Mouse (Mus musculus): ENCODE data around the gene Rbms3.

Rbms3 gene

DNA sequence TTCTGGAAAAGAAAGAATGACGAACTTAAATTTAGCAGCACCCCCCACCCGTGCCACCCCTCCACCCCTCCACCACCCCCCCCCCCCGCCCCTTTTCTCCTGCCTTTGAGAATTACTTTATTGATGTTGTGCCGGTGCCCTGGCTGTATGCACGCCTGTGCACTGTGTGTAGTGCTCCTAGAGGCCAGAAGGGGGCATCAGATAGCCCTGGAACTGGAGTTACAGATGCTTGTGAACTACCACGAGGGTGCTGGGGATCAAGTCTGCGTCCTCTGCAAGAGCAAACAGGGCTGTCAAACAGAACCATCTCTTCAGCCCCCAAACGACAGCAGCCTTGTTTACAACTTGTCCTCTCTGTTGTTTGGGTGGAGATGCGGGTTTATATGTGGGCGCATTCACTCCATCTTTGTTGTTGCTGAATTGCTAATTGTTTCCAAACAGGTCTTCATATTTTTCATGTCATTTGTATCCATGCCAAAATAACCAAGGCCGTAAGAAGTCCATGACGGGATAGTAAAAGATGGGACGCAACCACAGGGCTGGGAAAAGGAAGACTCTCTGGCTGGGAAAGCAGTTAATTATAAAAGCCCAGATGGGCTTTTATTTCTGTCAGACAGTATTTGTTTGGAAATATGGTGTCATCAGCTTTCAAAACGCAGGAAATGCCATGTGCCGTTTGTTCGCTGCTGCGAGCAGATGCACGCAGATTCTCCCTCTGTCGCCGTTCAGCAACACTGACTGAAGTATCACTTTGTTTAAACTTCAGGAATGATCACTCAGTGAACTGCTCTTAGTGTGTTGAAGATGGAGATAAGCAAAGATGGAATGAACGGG is 652.9 kb downstream of the Rbms3 start:
- DNase-seq (ENCODE audit: low spot score in 2 of 2) = no peak

DNA sequence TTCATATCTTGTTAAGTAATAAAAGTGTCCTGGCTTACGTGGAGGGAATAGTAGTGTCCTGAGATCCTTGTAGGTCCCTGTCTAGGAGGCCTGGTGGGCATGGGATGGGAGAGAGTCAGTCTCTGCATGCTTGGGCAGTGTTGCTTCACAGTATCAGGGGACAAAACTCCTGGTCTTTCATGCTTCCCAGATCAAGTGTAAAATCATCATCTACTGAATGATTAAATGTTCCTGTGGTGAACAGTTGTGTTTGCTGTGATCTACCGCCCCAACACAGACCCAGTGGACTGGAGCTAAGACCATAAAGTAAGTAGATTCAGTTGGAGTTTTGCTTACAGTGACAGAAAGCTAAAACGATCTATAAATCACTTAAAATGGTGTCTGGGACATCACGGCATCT is 654.4 kb downstream of the Rbms3 start:
- no peak for DNase-seq (ENCODE audit: low spot score in 2 of 2)

DNA sequence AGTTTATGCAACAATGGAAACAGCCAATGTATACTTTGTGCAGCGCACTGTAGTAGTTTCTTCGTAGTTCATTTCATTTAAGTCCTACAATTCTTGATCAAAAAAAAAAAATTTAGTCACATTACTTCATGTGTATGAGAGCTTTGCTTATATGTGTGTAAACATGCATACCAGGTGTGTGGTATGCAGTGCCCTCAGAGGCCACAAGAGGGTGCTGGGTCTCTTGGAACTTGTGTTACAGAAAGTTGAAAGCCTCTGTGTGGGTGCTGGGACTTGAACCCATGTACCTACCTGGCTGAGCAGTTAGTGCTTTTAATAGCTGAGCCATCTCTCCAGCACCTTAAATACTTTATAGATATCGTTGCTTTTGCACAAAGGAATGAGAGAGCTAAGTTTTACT is 655.6 kb downstream of the Rbms3 start:
- no peak for DNase-seq (ENCODE audit: low spot score in 2 of 2)

DNA sequence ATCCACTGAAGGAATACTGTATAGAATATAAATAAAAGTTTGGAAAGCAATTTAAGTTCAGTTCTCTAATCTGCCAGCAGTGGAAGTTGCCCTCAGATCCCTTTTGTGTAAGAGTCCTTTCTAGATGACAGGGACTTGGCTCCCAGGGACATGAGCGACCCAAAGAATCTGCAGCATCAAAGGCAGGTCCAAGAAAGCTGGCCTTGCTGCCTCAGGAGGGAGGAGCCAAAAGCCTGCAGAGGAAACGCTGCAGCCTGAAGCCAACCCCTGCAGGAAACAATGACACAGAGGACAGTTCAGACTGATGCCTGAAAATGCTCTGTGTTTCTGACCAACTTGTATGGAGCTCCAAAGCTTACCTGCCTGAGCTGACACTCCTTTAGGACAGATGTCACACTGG is 656.1 kb downstream of the Rbms3 start:
- DNase-seq (ENCODE audit: low spot score in 2 of 2) = no peak

DNA sequence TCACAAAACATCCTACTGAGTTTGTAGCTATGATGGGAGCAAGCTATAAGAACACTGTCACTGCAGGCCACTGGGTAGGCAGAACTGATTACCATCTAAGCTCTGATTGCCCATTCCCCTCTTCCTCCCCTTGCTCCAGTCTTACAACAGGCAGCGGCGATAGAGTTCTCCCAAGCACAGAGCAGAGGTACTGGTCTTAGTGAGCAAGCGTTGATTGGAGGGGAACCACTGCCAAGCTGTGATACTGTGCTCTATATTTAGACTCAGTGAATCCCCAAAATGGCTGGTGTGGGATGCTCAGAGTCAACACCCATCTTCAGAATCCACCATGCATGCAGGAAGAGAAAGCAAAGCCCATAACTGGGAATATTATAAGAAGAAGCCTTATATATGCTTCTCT is 662.4 kb downstream of the Rbms3 start:
- no peak for DNase-seq (ENCODE audit: low spot score in 2 of 2)

DNA sequence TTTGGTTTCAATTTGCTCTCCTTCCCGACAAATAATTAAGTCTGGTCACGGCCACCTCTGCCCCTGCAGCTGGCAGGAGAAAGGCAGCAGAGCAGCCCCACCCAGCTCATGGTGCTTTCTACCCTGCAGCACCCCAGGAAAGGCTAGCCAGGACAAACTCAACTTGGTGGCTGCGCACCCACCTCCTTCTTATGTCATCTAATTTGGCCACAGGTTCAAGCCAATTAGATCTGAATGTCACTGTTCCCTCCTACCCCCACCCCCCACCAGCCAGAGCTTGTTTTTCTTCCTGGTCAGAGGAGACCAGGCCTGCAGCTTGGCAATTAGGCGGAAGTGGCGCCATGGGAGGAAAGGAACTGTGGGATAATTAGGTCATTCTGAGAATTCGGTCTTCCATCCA is 664.0 kb downstream of the Rbms3 start:
- DNase-seq (ENCODE audit: low spot score in 2 of 2) = no peak

DNA sequence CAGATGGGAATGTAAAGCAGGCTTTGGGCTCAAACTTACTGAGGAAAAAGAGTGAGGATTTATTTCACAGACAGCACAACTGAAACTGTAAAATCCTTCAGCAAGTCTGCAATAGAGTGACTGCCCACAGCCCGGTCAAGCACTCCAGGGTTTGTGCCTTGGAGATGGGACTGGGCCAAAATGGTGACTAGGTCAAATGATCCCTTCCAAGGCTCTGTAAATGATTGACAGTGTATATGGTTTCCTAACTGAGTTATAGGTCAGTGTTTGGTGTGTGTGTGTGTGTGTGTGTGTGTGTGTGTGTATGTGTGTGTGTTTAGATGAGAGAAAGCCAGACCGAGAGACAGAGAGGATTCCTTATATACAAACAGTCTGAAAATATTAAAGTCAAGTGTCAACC is 673.6 kb downstream of the Rbms3 start:
- DNase-seq (ENCODE audit: low spot score in 2 of 2) = no peak

DNA sequence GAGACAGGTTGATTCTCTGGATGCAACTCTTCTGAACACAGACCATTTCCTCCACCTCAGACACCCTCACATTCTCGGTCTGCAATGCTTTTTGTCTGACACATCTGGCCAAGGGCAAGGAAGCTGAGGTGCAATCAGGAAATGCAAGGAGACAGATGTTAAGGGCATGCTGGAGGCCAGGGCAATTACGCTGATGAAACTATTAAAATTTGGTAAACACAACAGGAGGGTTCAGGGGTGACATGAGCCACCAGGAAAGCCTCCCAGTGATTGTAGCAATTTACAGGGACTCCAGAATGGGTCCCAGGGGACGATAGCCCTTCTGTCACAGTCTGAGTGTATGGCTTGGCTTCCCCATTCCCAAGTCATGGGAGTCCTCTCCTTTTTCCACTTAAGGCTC is 681.5 kb downstream of the Rbms3 start:
- DNase-seq (ENCODE audit: low spot score in 2 of 2) = no peak

DNA sequence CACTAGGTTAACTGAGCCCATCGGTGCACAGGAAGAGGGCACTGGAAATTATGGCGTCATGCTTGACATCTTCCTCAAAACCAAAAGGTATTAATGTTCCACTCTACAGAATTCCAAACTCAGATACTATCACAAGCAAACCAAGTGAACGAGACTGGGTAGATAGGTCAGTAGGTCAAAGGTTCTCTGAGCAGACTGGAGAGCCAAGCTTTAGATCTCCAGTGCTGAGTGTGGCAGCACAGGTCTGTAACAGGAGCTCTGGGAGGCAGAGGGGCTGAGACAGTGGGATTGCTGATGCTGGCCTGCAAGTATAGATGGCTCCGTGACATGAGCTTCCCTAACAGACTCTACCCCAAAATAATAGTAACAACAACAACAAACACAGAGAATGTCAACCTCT is 682.3 kb downstream of the Rbms3 start:
- no peak for DNase-seq (ENCODE audit: low spot score in 2 of 2)

DNA sequence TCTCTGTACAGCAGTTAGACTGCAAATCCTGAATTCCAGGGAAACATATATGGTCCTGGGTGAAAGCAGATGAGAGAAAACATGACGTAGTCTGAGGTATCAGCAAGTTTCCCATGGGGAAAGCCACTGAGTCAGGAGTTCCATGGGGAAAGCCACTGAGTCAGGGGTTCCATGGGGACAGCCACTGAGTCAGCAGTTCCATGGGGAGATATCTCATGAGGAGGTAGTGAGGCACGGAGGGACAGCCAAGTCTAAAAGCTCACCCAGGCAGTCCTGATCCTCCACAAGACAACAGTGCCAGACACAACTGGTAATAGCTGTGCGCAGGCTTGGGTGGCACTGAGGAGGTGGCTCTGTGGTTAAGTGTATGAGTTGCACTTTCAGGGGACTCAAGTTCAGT is 682.9 kb downstream of the Rbms3 start:
- no peak for DNase-seq (ENCODE audit: low spot score in 2 of 2)

DNA sequence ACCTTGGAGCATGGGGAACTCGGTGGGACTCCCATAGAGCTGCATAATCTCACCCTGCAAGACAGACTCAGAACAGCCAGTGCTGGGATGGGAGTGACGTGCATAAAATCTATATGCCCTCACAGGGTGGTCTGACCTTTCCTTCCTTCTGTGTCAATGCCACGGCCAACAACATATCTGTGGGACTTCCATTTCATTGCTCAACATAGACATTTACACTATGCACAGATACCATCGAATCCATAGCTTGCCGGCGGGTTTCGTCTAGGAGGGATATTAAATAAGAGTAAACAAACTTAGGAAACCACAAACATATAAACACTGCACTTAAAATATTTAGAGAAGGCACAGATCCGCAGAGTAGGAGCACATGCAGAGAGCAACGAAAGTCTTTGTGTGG is 684.0 kb downstream of the Rbms3 start:
- DNase-seq (ENCODE audit: low spot score in 2 of 2) = no peak

DNA sequence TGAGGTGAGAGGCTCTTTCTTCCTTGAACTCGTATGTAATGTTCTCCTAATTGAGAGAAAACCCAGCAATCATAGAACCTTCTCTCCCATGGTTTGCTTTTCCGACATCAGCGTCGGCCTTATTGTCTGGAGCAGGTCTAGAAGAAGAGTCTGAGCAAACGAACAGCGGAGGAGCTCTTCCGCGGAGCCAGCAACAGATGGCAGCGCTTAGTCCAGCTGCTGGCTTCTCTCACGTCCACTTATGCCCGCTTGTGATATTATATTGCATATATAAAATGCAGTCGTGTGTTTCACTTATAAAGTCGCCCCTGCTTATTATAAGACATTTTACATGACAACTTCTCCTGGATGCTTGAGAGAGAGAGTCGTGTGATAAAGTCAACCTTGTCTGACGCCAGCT is 685.8 kb downstream of the Rbms3 start:
- no peak for DNase-seq (ENCODE audit: low spot score in 2 of 2)

DNA sequence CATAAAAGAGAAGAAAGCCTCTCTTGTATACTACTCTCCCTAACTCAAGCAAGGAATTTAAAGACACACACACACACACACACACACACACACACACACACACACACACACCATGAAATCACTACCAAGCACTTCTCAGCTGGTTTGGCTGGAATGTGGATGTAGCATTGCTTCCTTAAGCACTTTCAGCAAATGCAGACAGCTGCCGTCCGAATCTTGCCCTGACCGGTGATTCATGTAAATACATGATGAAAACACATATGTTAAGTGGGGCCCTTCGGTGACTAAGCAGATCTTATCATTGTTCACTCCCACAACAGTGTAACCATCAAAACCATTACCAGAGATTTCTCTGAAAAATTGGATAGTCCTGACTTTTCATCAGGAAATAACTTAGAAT is 688.6 kb downstream of the Rbms3 start:
- DNase-seq (ENCODE audit: low spot score in 2 of 2) = no peak

DNA sequence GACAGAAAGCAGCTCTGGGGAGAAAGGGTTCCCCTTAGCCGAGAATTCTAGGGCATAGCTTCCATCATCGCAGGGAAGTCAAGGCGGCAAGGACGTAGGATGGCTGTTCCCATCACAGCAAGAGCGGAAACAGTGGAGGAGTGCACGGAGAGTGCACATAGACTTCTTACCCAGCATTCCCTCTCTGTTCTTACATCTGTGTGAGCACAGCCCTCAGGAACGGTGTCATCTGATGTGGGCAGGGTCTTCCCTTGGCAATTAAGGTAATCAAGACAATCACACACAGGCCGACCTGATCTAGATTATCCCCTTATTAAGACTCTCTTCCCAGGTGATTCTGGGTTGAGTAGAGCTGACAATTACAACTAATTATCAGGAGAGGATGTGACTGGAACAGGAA is 689.0 kb downstream of the Rbms3 start:
- DNase-seq (ENCODE audit: low spot score in 2 of 2) = no peak

DNA sequence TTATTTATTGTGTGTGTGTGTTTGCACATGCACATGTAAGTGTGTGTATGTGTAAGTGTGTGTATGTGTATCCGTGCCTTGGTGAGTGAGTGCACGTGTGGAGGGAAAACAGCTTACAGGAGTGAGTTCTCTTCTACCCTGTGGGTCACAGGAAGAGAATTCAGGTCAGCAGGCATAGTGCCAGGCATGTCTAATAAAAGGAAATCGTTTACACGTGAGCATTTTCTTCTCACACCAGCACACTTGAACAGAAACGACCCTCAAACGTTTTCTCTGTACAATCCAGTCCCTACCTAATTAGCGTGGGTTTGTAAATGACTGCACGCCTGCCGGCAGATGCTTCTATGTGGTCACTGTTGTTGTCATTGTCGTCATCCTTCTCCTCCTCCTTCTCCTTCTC is 701.4 kb downstream of the Rbms3 start:
- no peak for DNase-seq (ENCODE audit: low spot score in 2 of 2)

DNA sequence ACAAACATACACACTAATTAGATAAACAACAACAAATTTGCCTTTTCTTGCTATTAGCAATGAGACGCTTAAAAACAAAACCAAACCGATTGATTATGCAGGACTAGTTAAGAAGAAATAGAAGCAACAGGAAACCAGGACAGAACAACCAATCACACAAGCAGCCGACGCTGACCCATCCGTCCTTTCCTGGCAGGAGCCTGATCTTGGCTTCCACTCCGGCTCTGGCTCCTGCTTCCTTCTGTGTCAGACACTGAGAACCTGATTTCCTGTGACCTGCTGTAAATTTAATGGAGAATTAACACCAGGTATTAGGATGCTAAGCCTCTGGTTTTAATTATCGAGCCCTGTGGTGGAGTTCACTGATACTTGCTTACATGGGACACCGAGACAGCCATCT is 706.6 kb downstream of the Rbms3 start:
- no peak for DNase-seq (ENCODE audit: low spot score in 2 of 2)

DNA sequence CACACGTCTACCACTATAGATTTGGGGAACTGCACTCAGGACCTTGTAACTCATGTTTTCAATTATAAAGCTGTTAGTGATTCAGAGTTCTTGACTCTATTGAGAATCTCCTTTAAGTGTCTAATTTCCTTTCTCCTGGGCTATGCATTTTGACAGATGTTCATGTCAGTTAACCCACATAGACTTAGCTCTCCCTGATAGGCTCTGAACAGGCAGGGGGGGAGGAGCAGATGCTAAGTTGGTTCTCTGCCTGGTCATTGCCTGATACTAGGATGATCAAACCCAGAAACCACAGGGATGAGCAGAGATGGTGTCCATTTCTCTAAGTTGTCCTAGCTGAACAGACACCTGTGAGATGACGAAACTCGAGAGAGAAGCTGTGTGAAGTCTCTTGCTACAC is 707.2 kb downstream of the Rbms3 start:
- DNase-seq (ENCODE audit: low spot score in 2 of 2) = no peak

DNA sequence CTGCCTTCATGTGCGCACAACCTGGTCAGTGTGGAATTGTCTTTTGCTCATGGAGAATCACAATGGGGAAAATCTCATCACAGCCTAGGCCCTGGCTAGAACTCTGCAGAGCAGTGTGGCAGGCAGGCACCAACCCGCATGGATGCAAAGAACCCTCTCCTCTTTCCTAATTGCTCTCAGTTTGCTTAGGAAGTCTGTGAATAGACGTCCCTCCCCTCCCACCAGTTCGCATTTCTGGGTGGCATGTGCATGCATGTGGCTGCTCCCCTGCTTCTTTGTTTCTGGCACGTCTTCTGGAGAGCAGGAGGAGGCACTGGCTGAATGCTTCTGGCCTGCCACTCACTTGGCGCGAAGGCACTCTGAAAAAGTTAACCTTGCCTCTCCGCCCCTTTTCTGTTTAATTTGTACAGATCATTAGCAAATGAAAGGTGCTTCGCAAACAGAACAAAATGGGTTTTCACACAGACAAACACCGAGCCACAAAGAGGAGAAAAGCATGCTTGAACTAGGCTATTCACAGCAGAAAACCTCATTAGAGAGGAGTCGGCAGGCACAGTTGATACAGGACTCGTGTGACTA is 710.2 kb downstream of the Rbms3 start:
- DNase-seq (ENCODE audit: low spot score in 2 of 2) = peak; percentile 5 to 11

DNA sequence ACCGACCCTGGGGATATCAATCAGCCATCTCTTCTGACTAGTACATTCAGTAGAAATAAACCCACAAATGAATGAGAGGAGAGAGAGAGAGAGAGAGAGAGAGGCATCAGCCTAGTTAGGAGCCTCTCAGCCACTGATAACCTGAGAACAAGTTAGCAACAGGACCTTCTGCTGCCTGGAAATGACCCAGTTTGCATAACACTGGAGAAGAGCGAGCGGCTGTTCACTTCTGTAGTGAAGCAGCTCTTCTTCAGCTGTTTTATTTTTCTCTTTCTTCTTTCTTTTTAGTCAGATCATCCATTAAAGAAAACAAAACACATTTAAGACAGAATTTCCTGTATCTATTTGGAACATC is 717.2 kb downstream of the Rbms3 start:
- DNase-seq (ENCODE audit: low spot score in 2 of 2) = no peak

DNA sequence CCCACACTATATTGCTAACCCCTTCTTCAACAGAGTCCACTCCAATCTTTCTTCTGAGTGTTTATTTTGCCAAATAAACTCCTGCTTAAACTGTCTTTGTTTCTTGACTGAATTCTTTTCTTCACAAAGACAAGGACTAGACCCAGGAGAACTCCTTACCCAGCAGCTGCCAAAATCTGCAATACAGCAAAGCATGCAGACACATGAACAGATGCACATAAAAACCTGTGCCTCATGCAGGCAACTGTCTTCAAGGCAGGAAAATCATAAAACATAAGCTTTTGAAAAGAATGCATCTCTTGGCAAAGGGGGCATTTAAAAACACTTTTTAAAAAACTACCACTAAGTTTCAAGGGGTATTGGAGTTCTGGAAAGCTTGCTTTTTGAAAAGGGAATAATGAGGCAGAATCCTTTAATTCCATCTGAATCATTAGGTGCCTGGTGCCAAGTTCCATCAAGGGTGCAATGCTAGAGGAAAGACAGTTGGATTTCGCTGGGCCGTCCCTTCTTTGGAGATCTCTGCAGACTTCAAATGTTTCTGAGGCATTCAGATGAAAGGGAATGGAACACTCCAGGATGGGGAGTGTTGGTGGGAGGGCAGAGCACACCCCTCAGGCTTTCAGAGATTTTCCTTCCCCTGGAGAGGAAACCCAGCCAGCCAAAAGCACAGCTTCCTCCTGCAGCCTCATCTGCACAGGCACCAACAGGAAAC is 717.8 kb downstream of the Rbms3 start:
- no peak for DNase-seq (ENCODE audit: low spot score in 2 of 2)

DNA sequence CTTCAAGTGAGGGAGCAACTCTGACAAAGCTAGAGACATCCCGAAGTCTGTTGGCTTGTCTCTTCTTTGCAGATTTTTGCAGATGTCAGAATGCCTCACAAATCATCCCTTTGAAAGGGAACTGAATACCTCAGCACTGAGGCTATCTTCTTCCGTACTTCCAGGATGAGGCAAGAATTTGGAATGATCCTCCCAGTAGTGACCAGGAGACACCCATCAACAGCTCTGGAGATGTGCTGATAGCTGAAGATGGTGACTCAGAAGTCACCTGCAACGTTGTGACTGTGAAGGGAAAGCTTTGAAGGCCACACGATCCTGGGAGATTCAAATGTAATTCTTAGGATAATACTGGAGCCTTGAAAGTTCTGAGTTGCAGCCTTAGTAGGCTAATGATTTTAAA is 720.2 kb downstream of the Rbms3 start:
- no peak for DNase-seq (ENCODE audit: low spot score in 2 of 2)

DNA sequence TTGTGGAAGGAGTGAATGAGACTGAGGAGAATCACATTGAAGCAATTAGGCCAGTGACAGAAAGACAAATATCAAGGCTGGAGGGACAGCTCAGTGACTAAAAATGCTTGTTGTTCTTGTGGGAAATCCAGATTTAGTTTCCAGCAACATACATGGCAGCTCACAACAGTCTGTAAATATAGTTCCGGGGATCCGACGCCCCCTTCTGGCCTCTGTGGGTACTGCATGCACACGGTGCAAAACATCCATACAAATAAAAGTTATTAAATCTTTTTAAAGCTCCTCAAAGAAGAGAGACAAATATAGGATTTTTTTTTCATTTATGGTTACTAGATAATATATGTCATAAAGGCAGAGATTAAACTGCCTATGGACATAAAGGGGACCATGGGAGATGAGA is 722.8 kb downstream of the Rbms3 start:
- no peak for DNase-seq (ENCODE audit: low spot score in 2 of 2)

DNA sequence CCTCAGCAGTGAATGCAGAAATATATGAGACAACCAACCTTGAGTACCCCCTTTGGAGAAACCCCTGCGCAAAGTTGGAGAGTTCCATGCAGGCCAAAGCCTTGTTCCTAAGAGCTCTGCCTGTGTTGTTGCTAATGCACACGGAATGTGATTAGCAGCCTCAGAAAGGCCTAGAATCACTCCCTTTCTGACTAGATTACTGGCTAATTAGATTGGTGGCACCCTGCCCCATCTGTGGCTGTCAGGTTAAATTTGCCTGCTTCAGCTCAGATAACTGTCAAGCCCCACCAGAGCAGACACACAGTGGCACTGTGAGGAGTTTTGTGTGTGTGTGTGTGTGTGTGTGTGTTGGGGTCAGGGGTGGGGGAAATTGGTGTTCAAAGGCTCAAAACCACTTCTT is 724.1 kb downstream of the Rbms3 start:
- no peak for DNase-seq (ENCODE audit: low spot score in 2 of 2)

All from frontal cortex, postnatal 14 days (tissue).